Mouse (Mus musculus) adrenal gland, adult (tissue): ENCODE measurements at regions not wholly inside any gene's neighbourhood (a gene's known extent, or its start where the extent isn't known, plus 50 kb on each side); places are given as distances from the start of the nearest gene placed in this dataset.
A peak's percentile ranks its signal among the peaks of the same experiment; 100 is the strongest.
"Not testable (repeated sequence)": the region's sequence is repeated elsewhere in the genome, so short reads cannot be mapped to it uniquely, and the experiment has no call there.

Experiments used
- DNase-seq, 2 experiments: peaks; one replicate each; pipeline ENCODE4 v3.0.0; 2022 to 2023; ENCODE audit warnings: low spot score in 1 of 2; ENCODE audit not compliant: inconsistent age in 2 of 2

GRCm38 (mm10) chr10:46629876-46630275, 1052.2 kb downstream of the Hace1 start:
- no peak for DNase-seq

GRCm38 (mm10) chr10:46663041-46663440, 1085.4 kb downstream of the Hace1 start:
- DNase-seq, result no peak

GRCm38 (mm10) chr10:46689823-46690372, 1112.3 kb downstream of the Hace1 start:
- DNase-seq, result not testable (repeated sequence)

GRCm38 (mm10) chr10:46692661-46693060, 1115.0 kb downstream of the Hace1 start:
- DNase-seq, result no peak

DNA sequence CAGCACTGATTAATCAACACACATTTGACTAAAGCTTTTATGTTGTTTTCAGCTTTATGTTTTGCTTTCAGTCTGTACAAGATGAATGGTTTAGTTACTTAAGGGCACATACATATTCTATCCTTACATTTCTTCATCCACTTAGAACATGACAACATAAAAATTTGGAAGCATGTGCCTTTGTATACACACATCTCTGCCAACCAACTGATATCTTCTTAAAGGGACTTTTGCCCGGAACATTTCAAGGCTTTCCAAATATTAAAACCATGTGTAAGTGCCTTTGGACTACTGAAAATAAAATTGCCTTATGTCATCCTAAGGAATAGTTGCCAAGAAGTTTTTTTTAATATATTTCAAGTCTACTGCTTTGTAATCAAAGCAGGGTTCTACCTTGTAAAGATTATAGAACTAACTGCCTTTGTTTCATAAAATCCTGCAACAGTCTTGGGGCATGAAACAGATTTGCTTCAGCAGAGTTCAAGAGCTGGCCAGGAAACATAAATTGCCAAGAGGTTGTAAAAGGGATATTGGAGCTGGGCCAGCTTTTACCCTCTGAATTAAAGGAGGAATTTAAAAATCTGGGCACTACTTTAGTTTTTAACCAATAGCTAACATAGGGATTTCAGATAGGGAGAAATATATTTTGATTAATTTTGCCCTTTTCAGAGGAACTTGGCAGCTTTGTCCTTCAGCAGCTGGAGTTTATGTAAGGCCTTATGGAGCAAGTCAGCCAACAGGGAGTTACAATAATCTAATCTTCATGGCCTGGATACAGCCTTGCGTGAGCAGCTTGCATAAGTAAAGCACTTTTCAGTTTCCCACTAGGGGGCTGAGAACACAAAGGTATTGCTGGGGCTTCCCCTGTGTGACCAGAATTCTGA, 1120.0 kb downstream of the Hace1 start:
- peak in 1 of 2 experiments; percentile 71 for DNase-seq

- no peak for DNase-seq
These were observed 1123.6 kb downstream of the Hace1 start for GRCm38 (mm10) chr10:46701221-46701620.

GRCm38 (mm10) chr10:46708022-46708421, 1130.4 kb downstream of the Hace1 start:
- not testable (repeated sequence) for DNase-seq

GRCm38 (mm10) chr10:46712690-46713089, 1135.1 kb downstream of the Hace1 start:
- no peak for DNase-seq

GRCm38 (mm10) chr10:46718349-46719087, 1140.9 kb downstream of the Hace1 start:
- DNase-seq, result no peak

DNA sequence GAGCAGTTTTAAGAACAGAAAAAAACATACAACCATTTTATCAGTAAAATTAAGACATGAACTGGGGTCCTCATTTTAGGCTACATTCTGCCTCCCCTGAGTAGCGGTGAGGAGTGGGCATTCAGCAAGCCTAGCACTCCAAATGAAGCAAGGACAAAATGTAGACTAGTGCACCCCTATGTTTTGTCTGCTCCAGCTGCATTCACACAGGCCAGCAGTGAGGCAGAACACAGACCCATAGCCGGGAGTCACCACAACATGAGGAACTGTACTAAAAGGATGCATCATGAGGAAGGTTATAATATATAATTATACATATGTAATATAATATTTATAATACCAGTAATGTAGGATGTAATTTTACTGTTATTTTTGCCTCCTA, 1141.5 kb downstream of the Hace1 start:
- DNase-seq, result no peak

DNA sequence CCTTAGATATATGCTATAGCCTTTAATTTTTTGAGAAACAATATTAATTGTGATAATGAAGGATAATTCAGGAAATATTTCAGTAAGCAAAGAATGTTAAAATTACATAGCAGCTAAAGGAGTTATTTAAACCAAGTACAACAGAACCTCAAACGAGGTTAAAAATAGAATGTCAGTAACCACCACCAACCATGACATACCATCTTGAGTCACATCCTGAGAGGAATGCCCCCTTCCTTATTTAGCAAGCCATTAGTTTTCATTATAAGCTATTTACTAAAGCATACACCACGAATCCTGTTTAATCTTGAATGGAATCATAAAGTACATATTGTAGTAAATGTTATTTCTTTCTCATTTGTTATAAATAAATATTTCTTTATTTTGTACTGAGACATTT, 1146.0 kb downstream of the Hace1 start:
- DNase-seq, result no peak

- DNase-seq, result no peak
These were observed 1153.0 kb downstream of the Hace1 start for GRCm38 (mm10) chr10:46730601-46731000.

GRCm38 (mm10) chr10:46733760-46734265, 1156.2 kb downstream of the Hace1 start:
- DNase-seq, result no peak

DNA sequence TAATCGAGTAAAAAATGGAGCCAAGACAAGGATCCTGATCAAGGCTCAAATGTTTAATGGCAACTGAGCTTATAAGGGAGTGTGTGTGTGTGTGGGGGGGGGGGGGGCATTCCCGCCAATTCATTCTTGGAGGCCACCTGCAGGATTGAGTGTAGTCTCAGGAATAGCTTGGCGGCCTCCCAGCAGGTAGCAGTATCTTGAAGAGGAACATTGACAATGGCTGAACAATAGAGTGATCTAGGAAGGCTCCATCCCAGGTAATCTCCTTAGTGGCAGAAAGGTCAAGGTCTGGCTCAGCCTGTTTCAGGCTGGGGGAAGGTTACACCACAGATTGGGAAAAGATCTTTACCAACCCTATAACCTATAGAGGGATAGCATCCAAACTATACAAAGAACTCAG, 1163.5 kb downstream of the Hace1 start:
- no peak for DNase-seq

- DNase-seq, result no peak
These were observed 1164.5 kb downstream of the Hace1 start for GRCm38 (mm10) chr10:46742131-46742530.

- no peak for DNase-seq
These were observed 1183.3 kb downstream of the Hace1 start for GRCm38 (mm10) chr10:46760923-46761322.

DNA sequence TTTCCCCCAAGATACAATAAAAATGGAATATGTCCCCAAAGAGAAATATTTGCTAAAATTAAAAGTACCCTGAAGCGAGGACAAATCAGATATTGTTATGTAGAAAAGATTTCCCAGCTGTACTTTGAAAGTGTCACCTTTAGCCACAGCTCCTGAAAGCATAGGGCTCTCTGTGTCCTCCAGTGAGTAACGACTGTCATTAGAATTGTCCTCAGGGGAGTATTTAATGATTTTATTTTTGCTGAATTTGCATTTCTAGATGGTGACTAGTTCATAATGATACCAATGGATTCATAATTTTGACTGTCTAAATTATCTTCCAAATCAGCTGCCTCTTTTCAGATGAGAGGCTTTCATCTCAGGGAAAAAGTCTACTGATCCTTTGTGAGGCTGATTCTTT, 1201.1 kb downstream of the Hace1 start:
- DNase-seq, result no peak

GRCm38 (mm10) chr10:46785723-46786122, 1208.1 kb downstream of the Hace1 start:
- DNase-seq, result not testable (repeated sequence)

- DNase-seq, result no peak
These were observed 1236.6 kb downstream of the Hace1 start for GRCm38 (mm10) chr10:46814271-46814670.

DNA sequence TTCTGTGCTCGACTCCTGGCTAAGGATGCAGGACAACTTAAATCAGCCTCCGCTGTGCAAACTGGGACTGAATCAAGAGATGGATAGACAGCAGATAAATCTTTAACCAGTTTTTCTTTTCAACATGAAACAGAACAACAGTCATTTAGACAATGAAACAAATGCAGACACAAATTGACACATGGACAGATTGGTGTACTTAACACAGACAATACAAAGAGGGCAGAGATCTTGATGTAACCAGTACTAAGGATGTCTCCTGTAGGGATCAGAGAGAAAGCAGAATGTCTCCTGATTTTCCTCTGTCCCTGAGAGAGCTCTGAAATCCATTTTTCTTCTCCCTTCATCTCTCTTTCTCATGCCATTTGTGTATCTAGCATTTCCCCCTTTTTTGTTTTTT, 1241.5 kb downstream of the Hace1 start:
- DNase-seq, result no peak

DNA sequence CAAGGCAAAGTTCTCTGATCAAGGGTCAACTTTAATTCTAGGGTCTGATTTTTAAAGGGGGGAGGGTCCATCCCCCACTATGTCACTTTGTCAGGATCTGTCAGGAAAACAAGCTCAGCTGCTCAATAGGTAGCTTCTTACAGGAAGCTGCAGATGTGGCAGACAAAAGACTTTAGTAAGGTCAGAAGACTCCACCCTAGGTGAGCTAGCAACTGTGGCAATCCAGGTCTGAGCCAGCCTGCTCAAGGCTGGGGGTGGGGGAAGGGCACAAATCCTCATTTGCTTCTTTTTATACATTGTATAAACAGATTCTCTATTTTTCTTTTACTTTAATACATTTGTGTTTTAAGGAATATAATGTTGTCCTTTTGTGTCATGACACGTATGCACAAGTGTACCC, 1242.3 kb downstream of the Hace1 start:
- no peak for DNase-seq

DNA sequence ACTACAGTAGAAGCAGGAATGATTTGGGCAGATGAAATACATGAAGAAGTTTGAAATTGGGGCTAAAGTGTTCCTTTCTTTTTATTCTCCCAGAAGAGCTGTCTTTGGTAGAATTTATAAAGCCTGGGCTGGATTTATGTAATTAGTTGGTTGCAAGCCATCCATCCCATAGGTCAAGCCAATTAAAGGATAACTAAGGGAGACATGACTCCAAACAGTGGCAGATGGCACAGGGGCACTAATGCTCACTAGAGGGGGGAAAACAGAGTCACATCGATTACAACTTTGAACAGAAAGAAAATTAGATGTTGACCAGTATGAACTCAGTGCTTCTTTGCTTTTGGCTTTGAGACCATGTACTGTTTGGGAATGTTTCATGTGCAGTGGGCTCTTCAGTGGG, 1246.2 kb downstream of the Hace1 start:
- no peak for DNase-seq
